Mouse (Mus musculus): ENCODE data around the gene Tbc1d22b. TPM values are rescaled to one million over a fixed set of nuclear protein-coding genes. Genes with fewer than 3 reads are reported as not detected.
A peak's percentile ranks its signal among the peaks of the same experiment; 100 is the strongest.
"Not testable (repeated sequence)": the region's sequence is repeated elsewhere in the genome, so short reads cannot be mapped to it uniquely, and the experiment has no call there.

The Tbc1d22b gene
- total RNA-seq, 2 experiments from 2014 or later: 43.4 to 45.7 TPM

DNA sequence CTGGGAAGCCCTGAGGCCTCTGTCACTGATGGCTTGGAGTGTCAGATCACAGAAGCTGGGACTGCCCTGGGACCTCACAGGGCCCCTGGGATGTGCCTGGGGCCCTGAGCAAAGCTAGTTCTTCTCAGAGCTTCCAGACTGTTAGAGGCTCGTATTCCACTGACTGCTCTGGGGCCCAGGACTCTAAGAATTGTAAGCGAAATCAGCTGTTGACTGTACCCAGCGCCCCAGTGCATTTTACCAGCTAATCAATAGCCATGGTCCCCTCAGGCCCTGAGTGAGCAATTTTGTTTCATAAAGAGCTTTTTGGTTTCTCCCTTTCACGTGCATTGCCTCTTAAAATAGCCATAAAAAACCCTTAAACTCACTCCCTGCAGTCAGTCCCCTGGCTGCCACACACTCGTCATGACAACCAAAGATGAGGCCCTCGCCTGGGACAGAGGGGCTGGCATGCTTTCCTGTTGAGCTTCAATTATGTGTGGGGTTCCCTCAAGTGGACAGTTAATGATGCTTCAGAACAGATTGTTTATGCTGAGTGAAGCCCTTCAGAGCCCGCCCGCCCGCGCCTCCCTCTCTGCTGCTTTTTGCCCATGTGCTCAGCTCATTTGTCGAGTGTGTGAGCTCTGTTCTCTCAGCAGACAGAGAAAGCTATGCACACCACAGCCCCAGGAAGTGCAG is 39.8 kb downstream of the Tbc1d22b start:
- DNase-seq (ENCODE audit: extremely low spot score in 1 of 2, low spot score in 1 of 2): no peak

GRCm38 (mm10) chr17:29595891-29596770 is 46.5 kb downstream of the Tbc1d22b start:
- DNase-seq (ENCODE audit: extremely low spot score in 1 of 2, low spot score in 1 of 2): no peak

- no peak for DNase-seq (ENCODE audit: extremely low spot score in 1 of 2, low spot score in 1 of 2)
Observed at GRCm38 (mm10) chr17:29596771-29597132, 47.2 kb downstream of the Tbc1d22b start.

DNA sequence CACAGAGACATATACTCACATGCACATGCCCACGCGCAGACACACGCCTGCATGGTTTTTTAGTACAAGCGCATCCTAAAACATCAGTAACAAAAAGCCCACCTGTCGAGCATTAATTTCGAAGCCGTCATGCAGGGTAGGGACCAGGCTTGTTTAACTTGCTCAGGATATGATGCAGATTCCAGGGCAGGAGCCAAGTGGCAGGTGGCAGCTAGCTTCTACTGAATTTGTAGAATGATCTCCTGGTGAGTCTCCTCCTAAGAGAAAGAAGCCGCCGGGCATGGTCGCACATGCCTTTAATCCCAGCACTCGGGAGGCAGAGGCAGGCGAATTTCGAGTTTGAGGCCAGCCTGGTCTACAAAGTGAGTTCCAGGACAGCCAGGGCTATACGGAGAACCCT is 49.5 kb downstream of the Tbc1d22b start:
- DNase-seq (ENCODE audit: extremely low spot score in 1 of 2, low spot score in 1 of 2): no peak

- no peak for DNase-seq (ENCODE audit: extremely low spot score in 1 of 2, low spot score in 1 of 2)
Observed at GRCm38 (mm10) chr17:29599537-29599936, 50.0 kb downstream of the Tbc1d22b start.

DNA sequence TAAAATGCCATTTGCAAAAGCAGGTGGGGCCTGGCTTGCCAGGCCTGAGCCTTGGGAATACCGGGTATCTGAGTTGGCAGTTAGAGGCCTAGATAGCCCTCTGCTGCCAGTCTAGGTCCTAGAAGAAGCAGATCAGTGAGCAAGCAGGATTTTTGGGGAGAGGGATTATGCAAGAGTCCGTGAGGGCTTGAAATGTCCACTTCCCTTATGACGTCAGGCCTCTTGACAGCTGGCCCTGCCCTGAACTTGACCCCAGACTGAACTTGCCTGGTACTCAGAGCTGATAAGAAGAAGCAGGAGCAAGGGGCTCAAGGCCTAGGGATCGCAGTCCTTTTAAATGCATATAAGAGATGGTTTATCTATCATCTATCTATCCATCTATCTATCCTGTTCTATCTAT is 51.8 kb downstream of the Tbc1d22b start:
- no peak for DNase-seq (ENCODE audit: extremely low spot score in 1 of 2, low spot score in 1 of 2)

DNA sequence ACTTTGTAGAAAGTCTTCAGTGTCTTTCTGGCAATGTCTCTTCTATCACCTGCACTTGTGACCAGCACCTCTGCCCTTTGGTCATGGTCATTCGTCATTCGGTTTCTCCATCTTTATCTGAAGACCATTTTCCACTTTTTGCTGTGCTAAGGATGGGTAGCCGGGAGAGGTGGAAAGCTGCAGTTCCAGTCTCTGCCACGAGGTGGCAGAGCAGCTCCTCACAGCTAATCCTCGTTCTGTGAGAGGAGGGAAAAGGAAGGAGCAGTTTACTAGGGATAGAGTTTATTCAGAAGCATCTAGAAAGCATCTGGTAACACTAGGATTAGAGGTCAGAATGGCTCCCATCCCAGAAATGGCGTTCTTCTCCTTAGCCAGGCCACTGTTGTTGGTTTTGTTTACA is 53.7 kb downstream of the Tbc1d22b start:
- DNase-seq (ENCODE audit: extremely low spot score in 1 of 2, low spot score in 1 of 2): peak; percentile 85 to 94

GRCm38 (mm10) chr17:29613453-29613852 is 63.9 kb downstream of the Tbc1d22b start:
- DNase-seq (ENCODE audit: extremely low spot score in 1 of 2, low spot score in 1 of 2): not testable (repeated sequence)

- peak; percentile 86 to 90 for DNase-seq (ENCODE audit: extremely low spot score in 1 of 2, low spot score in 1 of 2)
Observed at GRCm38 (mm10) chr17:29614115-29615023, 64.8 kb downstream of the Tbc1d22b start, which contains the start of the genes Rnf8 and Gm28043. TSS of gene Rnf8 (plus strand) at chr17:29614790. TSS of gene Gm28043 (plus strand) at chr17:29614876.

DNA sequence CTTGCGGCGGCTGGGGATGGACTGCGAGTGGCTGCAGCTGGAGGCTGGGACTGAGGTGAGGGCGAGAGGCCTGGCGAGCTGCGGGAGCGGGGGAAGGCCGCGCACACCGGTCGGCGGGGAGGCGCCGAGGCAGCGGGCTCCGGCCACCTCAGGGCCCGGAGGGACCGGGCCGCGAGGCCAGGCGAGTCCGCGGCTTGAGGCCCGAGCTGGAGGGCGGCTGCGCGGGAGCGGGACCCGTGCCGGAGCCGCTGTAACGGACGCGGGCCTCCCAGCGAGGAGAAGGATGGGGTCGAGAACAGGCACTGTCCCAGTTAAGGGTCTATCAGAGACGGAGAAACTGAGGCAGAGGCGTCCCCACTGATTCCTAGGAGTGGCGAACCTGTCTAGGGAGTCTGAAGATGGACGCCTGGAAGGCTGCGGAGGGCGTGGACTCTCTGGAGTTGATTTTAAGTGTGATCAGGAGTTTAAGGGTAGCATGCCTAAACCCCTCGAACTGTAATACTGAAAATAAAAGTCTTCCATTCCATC is 65.5 kb downstream of the Tbc1d22b start:
- no peak for DNase-seq (ENCODE audit: extremely low spot score in 1 of 2, low spot score in 1 of 2)

- no peak for DNase-seq (ENCODE audit: extremely low spot score in 1 of 2, low spot score in 1 of 2)
Observed at GRCm38 (mm10) chr17:29615616-29616015, 66.0 kb downstream of the Tbc1d22b start.

DNA sequence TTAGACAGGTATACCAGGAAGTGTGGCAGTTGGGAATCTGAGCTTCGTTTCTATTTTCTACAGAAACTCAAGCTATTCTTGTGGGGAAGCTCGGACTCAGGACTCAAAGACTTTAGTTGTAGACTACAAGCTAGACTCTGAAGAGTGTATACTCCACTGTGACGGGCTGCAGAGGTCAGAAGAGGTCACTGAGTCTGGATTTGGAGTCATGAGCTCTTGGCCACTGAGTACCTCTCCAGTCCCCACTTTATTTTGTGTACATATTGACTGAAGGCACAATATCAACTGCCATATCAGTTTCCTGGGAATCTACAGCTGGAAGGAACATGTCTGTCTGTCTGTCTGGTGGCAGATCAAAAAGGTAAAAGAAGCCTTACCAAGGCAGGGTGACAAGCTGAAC is 69.6 kb downstream of the Tbc1d22b start:
- DNase-seq (ENCODE audit: extremely low spot score in 1 of 2, low spot score in 1 of 2): no peak

GRCm38 (mm10) chr17:29623488-29623887 is 73.9 kb downstream of the Tbc1d22b start:
- DNase-seq (ENCODE audit: extremely low spot score in 1 of 2, low spot score in 1 of 2): no peak

DNA sequence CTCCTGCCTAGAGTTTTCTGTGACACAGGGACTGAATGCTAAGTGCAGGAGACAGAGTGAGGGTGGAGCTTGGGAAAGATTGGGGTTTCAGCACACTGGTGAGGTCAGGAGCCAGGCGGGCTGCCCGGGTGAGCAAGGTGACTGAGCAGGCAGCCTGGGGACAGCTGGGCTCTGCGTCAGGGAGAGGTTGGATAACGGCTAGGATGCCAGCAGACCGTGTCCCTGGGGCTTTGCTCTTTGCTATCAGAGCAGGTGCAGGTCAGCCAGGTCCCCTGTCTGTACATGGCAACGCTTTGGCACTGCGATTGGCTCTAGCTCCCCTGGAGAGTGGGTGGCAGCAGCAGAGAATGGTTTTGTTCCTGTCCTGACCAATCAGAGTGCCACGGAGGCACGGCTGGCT is 77.7 kb downstream of the Tbc1d22b start:
- no peak for DNase-seq (ENCODE audit: extremely low spot score in 1 of 2, low spot score in 1 of 2)

DNA sequence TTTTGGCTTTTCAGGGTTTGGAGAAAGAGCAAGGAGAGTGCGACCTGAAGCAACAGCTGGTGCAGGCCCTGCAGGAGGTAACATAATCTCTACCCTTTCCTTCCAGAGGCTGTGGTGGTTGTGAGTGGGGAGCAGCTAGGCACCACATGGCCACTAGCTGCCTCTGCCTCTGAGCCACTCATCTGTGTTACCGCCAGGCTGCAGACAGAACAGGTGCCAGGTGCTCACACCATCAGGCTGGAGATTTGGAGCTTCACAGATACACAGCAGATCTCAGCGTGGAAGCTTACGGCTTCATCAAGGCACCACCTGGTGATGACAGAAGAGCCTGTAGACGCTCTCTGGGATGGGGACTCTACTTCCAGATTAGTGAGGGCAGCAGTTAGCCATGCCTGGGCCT is 79.4 kb downstream of the Tbc1d22b start:
- DNase-seq (ENCODE audit: extremely low spot score in 1 of 2, low spot score in 1 of 2): no peak

DNA sequence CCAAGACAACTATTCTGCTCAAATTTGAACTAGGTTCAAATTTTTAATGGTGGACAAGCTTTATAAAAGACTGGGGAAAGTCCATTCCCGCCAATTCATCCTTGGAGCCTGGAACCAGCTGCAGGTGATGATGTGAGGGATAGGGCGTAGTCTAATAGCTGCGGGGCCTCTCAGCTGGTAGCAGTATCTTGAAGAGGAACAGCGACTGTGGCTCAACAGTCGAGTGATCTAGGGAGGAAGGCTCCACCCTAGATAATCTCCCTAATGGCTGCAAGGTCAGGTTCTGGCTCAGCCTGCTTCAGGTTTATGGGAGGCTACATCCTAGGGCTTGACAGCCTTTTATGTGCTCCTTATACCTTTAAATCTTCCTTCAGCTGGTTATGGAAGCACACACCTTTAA is 80.0 kb downstream of the Tbc1d22b start:
- no peak for DNase-seq (ENCODE audit: extremely low spot score in 1 of 2, low spot score in 1 of 2)

DNA sequence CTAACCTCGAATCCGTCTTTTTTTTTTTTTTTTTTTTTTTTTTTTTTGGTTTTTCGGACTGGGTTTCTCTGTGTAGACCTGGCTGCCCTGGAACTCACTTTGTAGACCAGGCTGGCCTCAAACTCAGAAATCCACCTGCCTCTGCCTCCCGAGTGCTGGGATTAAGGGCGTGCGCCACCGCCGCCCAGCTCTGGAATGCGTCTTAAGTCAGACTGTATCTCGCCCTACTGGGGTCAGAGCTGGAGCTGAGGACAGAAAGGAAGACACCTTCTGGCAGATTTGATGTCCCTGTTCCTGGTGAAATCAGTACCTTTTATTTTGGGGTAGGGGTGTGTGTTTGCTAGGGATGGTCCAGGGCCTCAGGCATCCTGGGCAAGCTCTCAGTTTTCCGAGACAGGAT is 82.7 kb downstream of the Tbc1d22b start:
- DNase-seq (ENCODE audit: extremely low spot score in 1 of 2, low spot score in 1 of 2): no peak

DNA sequence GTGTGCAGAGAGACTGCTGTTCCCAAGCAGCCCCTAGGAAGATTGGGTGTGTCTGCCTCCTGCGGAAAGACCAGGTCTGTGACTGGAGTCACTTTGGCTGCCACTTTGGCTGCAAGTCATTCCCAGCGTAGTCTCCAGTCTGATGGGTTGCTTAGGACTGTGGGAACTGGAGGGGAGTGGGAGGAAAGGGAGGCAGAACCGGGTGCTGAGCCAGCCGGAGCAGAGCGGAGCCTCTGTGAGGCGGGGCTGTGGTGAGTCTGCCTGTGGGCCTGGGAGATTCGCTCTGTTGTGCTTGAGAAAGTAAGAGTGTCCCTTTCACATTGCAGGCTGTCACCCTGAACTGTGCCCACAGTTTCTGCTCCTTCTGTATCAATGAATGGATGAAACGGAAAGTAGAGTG is 85.9 kb downstream of the Tbc1d22b start:
- DNase-seq (ENCODE audit: extremely low spot score in 1 of 2, low spot score in 1 of 2): no peak

- DNase-seq (ENCODE audit: extremely low spot score in 1 of 2, low spot score in 1 of 2): peak in 1 of 2 experiments; percentile 51
Observed at GRCm38 (mm10) chr17:29636118-29636517, 86.5 kb downstream of the Tbc1d22b start.

DNA sequence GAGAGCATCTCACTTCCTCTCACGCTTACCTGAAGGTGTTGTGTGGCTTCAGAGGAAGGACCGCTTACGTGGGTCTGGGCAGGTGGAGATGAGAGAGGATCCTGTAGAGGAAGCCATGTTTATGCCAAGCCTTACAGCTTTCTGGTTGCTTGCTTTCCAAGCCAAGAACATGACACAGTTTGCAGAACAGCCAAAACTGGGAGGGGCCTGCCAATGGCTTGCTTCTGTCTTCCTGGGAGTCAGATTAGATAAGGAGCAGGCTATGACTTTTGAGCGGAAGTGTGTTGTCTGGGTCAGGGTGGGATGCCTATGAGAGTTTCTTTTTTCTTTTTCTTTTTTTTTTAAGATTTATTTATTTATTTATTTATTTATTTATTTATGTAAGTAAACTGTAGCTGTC is 87.8 kb downstream of the Tbc1d22b start:
- DNase-seq (ENCODE audit: extremely low spot score in 1 of 2, low spot score in 1 of 2): no peak

Measured in layer of hippocampus, postnatal 25 days (tissue).